Mouse (Mus musculus) kidney, postnatal 0 days (tissue): Measurements from ENCODE around the gene Pkig. TPM values are rescaled to one million over a fixed set of nuclear protein-coding genes. Genes with fewer than 3 reads are reported as not detected.

Experiments
- ATAC-seq: fragments of 200-750 bp; cut with Nextera tagmentation; replicated peaks from 2 replicates; pipeline ENCODE4 v1.8.0; 2017; ENCODE audit warnings: low read depth, moderate number of reproducible peaks, moderate TSS enrichment, moderate library complexity; ENCODE audit not compliant: low FRiP score
- DNase-seq: peaks from one replicate; pipeline ENCODE4 v3.0.0-alpha.2; 2016; ENCODE audit warnings: low spot score
- H3K27ac ChIP-seq: fragments of 300-500 bp; sonication (generic); 2 replicates; pipeline ENCODE4 v1.5.1; 2014; ENCODE audit warnings: mild to moderate bottlenecking
- H3K27me3 ChIP-seq: fragments of 300-500 bp; sonication (generic); 2 replicates; pipeline ENCODE4 v1.6.1; 2014; ENCODE audit warnings: low read length, mixed read lengths; ENCODE audit not compliant: insufficient read depth
- H3K36me3 ChIP-seq: fragments of 300-500 bp; sonication (generic); 2 replicates; pipeline ENCODE4 v1.6.1; 2014; ENCODE audit warnings: low read length, mixed read lengths; ENCODE audit not compliant: insufficient read depth
- H3K4me1 ChIP-seq: fragments of 300-500 bp; sonication (generic); replicated peaks from 2 replicates; pipeline ENCODE4 v1.6.1; 2014; ENCODE audit warnings: antibody characterized with exemption, low read length, mixed read lengths; ENCODE audit not compliant: insufficient read depth
- H3K4me2 ChIP-seq: fragments of 300-500 bp; sonication (generic); 2 replicates; pipeline ENCODE4 v1.6.1; 2014; ENCODE audit warnings: mild to moderate bottlenecking, low read length, moderate library complexity, mixed read lengths
- H3K4me3 ChIP-seq: fragments of 300-500 bp; sonication (generic); replicated peaks from 2 replicates; pipeline ENCODE4 v1.5.1; 2014; ENCODE audit warnings: low read depth, low read length
- H3K9ac ChIP-seq: fragments of 300-500 bp; sonication (generic); 2 replicates; pipeline ENCODE4 v1.6.1; 2014; ENCODE audit warnings: low read depth, low read length
- H3K9me3 ChIP-seq: fragments of 300-500 bp; sonication (generic); replicated peaks from 2 replicates; pipeline ENCODE4 v1.6.1; 2016; ENCODE audit warnings: low read length, inconsistent platforms, mixed read lengths
- CTCF ChIP-seq: IDR thresholded peaks from 2 replicates; pipeline ENCODE4 v1.5.1; 2016; ENCODE audit warnings: antibody characterized with exemption, low read depth, mild to moderate bottlenecking, moderate library complexity
- WGBS: fragments of 180-500 bp; shearing (Covaris S2); extraction: QIAGEN DNeasy Blood & Tissue Kit; methylation state at CpG from one replicate; pipeline ENCODE4 v1.1.7; 2014; 5-methylcytosine and 5-hydroxymethylcytosine counted together
- polyA plus RNA-seq: library from polyadenylated mRNA; unstranded; fragments of >200 nt; fragmentation: Nextera tagmentation; extraction: Ambion mirVana; gene quantifications from 2 replicates; pipeline ENCODE4 v1.2.1, GENCODE M21; 2015

Pkig gene
- polyA plus RNA-seq, 1 experiment from 2014 or later = 179 TPM

DNA sequence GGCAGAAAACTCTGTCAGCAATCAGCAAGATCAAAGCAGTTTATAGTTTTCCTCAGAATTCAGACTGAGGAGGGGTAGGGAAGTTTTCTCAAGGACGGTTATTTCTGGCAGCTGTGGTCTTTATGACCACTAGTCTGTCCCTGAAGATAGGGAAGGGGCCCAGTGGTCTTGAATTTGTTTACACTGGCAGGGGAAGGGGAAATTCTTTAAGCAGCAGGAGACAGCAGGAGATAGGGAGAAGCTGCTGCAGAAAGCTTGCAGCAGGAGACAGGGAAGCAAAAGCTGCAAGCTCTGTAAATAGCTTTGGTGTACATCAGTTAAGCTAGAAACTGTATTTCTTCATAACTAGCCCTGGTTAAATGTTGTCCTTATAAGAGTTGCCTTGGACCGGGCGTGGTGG is 16.5 kb upstream of the Pkig start:
- ATAC-seq = no peak
- peak overlapping the region; percentile 51; the same call in 1 of the 2 replicates for H3K27ac ChIP-seq
- H3K4me2 ChIP-seq = peak overlapping the region; percentile 5; the same call in 1 of the 2 replicates
- H3K9ac ChIP-seq = no peak overlapping the region
- peak; percentile 90 for DNase-seq
- WGBS = 35% methylated on average over 3 of the region's 3 CpGs
- no peak overlapping the region for H3K4me3 ChIP-seq
- no peaks in the 10 kb centered on the region for H3K36me3 ChIP-seq
- H3K9me3 ChIP-seq = no peaks in the 10 kb centered on the region
- no peaks in the 10 kb centered on the region for H3K27me3 ChIP-seq
- H3K4me1 ChIP-seq = peaks cover 18% of the 10 kb centered on the region
- TF ChIP-seq CTCF = 0 out of 2 replicates have a peak, but pooled peaks have one; percentile 9

DNA sequence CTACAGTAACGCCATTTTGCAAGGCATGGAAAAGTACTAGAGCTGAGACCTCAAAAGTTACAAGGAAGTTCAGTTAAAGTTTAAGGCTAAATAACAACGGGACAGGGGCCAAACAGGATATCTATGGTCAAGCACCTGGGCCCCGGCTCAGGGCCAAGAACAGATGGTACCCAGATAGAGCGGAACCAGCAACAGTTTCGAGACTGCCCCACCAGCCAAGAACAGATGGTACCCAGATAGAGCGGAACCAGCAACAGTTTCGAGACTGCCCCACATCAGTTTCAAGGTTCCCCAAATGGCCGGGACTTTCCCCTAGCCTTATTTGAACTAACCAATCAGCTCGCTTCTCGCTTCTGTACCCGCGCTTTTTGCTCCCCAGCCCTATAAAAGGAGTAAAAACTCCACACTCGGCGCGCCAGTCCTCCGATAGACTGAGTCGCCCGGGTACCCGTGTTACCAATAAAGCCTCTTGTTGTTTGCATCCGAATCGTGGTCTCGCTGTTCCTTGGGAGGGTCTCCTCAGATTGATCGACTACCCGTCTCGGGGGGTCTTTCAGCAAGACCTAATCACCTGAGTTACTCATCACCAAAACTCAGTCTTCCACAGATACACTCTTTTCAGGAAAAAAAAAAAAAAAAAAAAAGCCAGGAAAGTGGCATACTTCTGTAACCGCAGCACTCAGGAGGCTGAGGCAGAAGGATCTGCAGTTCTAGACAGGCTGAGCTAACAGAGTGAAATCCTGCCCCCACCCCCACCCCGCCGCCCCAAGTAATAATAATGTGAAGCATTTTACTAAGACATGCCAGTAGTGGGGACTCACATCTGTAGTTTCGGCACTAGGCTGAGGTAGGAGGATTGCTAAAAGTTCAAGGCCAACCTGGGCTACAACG is 15.3 kb upstream of the Pkig start:
- H3K36me3 ChIP-seq = no peaks in the 10 kb centered on the region
- 86% methylated on average over 30 of the region's 30 CpGs for WGBS
- no peak for TF ChIP-seq CTCF
- H3K27me3 ChIP-seq = no peaks in the 10 kb centered on the region
- H3K9me3 ChIP-seq = no peaks in the 10 kb centered on the region
- peak overlapping the region; percentile 100 for H3K27ac ChIP-seq
- 0 out of 2 replicates have a peak overlapping the region, but pooled peaks have one; percentile 98 for H3K9ac ChIP-seq
- no peak for ATAC-seq
- H3K4me3 ChIP-seq = peak overlapping the region; percentile 94
- H3K4me1 ChIP-seq = peaks cover 16% of the 10 kb centered on the region
- H3K4me2 ChIP-seq = peak overlapping the region; percentile 66
- DNase-seq = peak; percentile 46

DNA sequence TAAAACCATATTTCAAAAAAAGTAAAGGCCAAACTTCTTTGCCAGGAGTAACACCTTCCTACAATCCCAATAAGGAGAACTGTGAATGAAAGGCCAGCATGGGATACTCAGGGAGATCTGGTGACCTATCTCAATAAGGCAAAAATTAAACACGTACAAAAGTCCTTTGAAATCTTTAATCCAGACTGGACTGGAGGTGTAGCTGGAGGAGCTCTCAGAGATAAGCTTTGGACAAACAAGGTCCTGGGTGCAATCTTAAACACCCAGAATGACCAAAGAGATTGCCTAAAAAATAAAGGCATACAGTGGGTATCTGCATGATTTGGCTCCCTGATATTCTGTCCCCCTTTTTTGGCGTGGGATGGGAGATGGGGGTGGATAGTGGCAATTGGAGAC is 14.6 kb upstream of the Pkig start:
- Histone ChIP-seq H3K27ac (peak overlapping the region; percentile 100), H3K4me1 (peaks cover 10% of the 10 kb centered on the region), H3K4me3 (peak overlapping the region; percentile 94), H3K36me3 (no peaks in the 10 kb centered on the region), H3K27me3 (no peaks in the 10 kb centered on the region), H3K9ac (peak overlapping the region; percentile 98), H3K9me3 (no peaks in the 10 kb centered on the region), H3K4me2 (peak overlapping the region; percentile 66)
- DNase-seq (no peak), ATAC-seq (no peak)
- no peak for TF ChIP-seq CTCF
- 54% methylated on average over 2 of the region's 2 CpGs for WGBS

DNA sequence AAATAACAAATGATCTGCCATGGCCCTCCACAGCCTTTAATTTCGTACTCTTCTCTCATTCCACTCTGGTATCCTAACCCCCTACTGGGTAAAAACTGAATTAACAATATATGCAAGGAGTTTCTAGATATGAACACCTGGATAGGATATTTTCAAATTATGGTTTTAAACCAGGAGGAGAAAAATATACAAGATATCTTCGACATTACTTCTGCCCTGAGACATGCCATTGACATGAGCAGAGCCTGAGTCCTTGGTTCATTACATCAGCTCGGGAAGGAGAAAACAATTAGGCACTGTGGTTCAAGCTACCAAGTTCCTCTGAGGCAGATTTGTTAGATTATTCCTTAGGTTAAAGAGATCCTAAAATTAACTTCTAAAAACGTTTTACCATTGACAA is 14.1 kb upstream of the Pkig start:
- Histone ChIP-seq H3K27ac (peak overlapping the region; percentile 100), H3K4me2 (peak overlapping the region; percentile 66), H3K27me3 (no peaks in the 10 kb centered on the region), H3K9ac (peak overlapping the region; percentile 98), H3K9me3 (no peaks in the 10 kb centered on the region), H3K36me3 (no peaks in the 10 kb centered on the region), H3K4me3 (peak overlapping the region; percentile 94), H3K4me1 (peaks cover 8% of the 10 kb centered on the region)
- WGBS = 2% methylated on average over 4 of the region's 4 CpGs
- ATAC-seq (no peak), DNase-seq (peak; percentile 60)
- peak; percentile 36; the same call in 1 of the 2 replicates for TF ChIP-seq CTCF

DNA sequence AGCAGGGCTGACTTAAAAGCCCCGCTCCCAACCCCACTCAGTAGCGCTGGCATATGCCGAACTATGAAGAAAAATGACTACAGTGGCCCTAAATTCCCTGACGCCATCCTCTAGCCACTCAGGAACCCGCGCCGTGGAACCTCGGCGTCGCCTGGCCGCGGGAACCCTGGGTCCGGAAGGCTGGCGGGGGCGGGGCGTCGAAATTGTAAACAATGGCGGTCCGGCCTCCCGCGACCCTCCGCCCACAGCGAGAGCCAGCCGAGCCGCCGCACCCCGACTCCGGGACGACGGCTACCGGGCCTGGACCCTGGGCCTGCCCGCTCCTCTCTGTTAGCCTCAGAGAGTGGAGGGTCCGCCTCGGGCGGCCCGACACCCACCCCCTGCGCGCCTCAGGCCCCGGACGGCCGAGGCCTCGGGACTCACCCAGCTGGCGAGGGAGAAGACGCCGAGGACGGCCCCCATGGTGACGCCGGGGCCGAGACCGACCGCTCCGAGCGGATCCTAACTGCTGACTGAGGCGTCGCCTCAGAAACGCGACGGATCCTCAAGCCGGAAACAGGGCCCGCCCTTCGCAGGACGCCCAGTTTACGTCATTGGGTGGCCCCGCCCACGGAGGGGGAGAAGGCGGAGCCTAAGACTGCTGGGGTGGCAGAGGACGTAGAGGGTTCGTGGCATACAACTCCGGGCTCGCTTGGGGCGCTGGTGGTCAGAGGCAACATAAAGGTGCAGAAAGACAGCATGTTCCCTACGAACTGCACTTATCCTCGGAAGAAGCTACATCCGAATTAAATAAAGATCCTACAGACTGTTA is 13.4 kb upstream of the Pkig start, which contains the start of gene Serinc3:
Serinc3 (minus strand) TSS at position 557 of the 811 bp plus-strand sequence.
- DNase-seq (peak; percentile 98), ATAC-seq (peak; percentile 97)
- no peaks in the 10 kb centered on the region for H3K27me3 ChIP-seq
- TF ChIP-seq CTCF = peak; percentile 57
- peak within 1 kb of the TSS; percentile 66 for H3K4me2 ChIP-seq
- H3K9ac ChIP-seq = peak within 1 kb of the TSS; percentile 98
- H3K9me3 ChIP-seq = no peaks in the 10 kb centered on the region
- WGBS = under 1% methylated on average over 74 of the region's 74 CpGs
- H3K36me3 ChIP-seq = no peaks in the 10 kb centered on the region
- peak within 1 kb of the TSS; percentile 100 for H3K27ac ChIP-seq
- H3K4me3 ChIP-seq = peak within 1 kb of the TSS; percentile 94
- H3K4me1 ChIP-seq = peaks cover 8% of the 10 kb centered on the region
